9 mouse cellular contexts compared by ENCODE assay signal in genomic region chr17:86350791-86351261, GRCm38 (mm10).
A peak's percentile ranks its signal among the peaks of the same experiment; 100 is the strongest.
DNase-seq lines count a peak whose midpoint lies in the region; ATAC-seq lines count a peak whose summit lies in the region.
"Had no signal": no experiment of that assay in that cellular context is flagged by ENCODE, and none has a peak within 500 bp of the region (broad histone marks: within the 10 kb centered on the region; RNA-seq: fewer than 3 reads in every experiment).

No protein-coding gene starts in this region.

- peak; percentile 53; the same call in 1 of the 2 replicates for ATAC-seq in forebrain, embryonic 13.5 days
- 0 out of 2 replicates have a peak, but pooled peaks have one; percentile 55 for ATAC-seq in midbrain, embryonic 16.5 days
- ATAC-seq in midbrain, embryonic 11.5 days (ENCODE audit: low FRiP score), result no peak

- WGBS in forebrain, embryonic 13.5 days, result 70% methylated on average over 12 of the region's 12 CpGs
- 91% methylated on average over 12 of the region's 12 CpGs for WGBS in forebrain, embryonic 10.5 days
- WGBS in midbrain, embryonic 16.5 days, result 57% methylated on average over 12 of the region's 12 CpGs
- 82% methylated on average over 12 of the region's 12 CpGs for WGBS in midbrain, embryonic 11.5 days

- no peaks in the 10 kb centered on the region for H3K27me3 ChIP-seq in forebrain, embryonic 13.5 days
- H3K27me3 ChIP-seq in forebrain, embryonic 10.5 days (ENCODE audit: poor library complexity, severe bottlenecking), result no peaks in the 10 kb centered on the region
- no peaks in the 10 kb centered on the region for H3K27me3 ChIP-seq in midbrain, embryonic 16.5 days (ENCODE audit: control insufficient read depth, insufficient read depth, low read depth, low read length)
- no peaks in the 10 kb centered on the region for H3K27me3 ChIP-seq in midbrain, embryonic 11.5 days (ENCODE audit: control insufficient read depth, insufficient read depth, low read length)
- H3K27me3 ChIP-seq: liver, embryonic 15.5 days had no signal

- no peak overlapping the region for H3K4me3 ChIP-seq in forebrain, embryonic 13.5 days
- H3K4me3 ChIP-seq in forebrain, embryonic 10.5 days, result no peak overlapping the region
- H3K4me3 ChIP-seq in midbrain, embryonic 16.5 days (ENCODE audit: low read depth, low read length), result no peak overlapping the region
- H3K4me3 ChIP-seq in midbrain, embryonic 11.5 days (ENCODE audit: low read depth, low read length), result no peak overlapping the region
- H3K4me3 ChIP-seq: liver, embryonic 15.5 days had no signal

- peak overlapping the region; percentile 10; the same call in 1 of the 2 replicates for H3K27ac ChIP-seq in forebrain, embryonic 13.5 days
- H3K27ac ChIP-seq in forebrain, embryonic 10.5 days, result no peak overlapping the region
- H3K27ac ChIP-seq in midbrain, embryonic 16.5 days (ENCODE audit: low read length), result 0 out of 2 replicates have a peak overlapping the region, but pooled peaks have one; percentile 18
- H3K27ac ChIP-seq in midbrain, embryonic 11.5 days (ENCODE audit: low read depth, low read length), result no peak overlapping the region
- H3K27ac ChIP-seq: liver, embryonic 15.5 days had no signal

- DNase-seq in forebrain, embryonic 10.5 days (ENCODE audit: extremely low spot score, low spot score), result no peak
- no peak for DNase-seq in midbrain, embryonic 11.5 days (ENCODE audit: low spot score, missing footprints)
- DNase-seq in heart, postnatal 10 days, result peak; percentile 79 to 80
- DNase-seq in testis, postnatal 10 days (ENCODE audit: low spot score), result peak; percentile 62
- no peak for DNase-seq in left cerebral cortex, adult 8-10 months (ENCODE audit: low spot score in 2 of 2)
- no peak for DNase-seq in embryo, embryonic 10 days (ENCODE audit: low spot score)

- no peaks in the 10 kb centered on the region for H3K36me3 ChIP-seq in forebrain, embryonic 13.5 days (ENCODE audit: poor library complexity, severe bottlenecking)
- no peaks in the 10 kb centered on the region for H3K36me3 ChIP-seq in forebrain, embryonic 10.5 days (replicated peaks)
- no peaks in the 10 kb centered on the region for H3K36me3 ChIP-seq in midbrain, embryonic 16.5 days (ENCODE audit: control insufficient read depth, insufficient read depth, low read length)
- no peaks in the 10 kb centered on the region for H3K36me3 ChIP-seq in midbrain, embryonic 11.5 days (ENCODE audit: control insufficient read depth, insufficient read depth, low read length)
- H3K36me3 ChIP-seq: liver, embryonic 15.5 days had no signal

- no peak overlapping the region for H3K4me2 ChIP-seq in forebrain, embryonic 13.5 days
- peak overlapping the region; percentile 14; the same call in 1 of the 2 replicates for H3K4me2 ChIP-seq in midbrain, embryonic 16.5 days (ENCODE audit: low read length)
- no peak overlapping the region for H3K4me2 ChIP-seq in midbrain, embryonic 11.5 days
- H3K4me2 ChIP-seq: liver, embryonic 15.5 days had no signal

- no peaks in the 10 kb centered on the region for H3K9me3 ChIP-seq in forebrain, embryonic 13.5 days (replicated peaks)
- H3K9me3 ChIP-seq in forebrain, embryonic 10.5 days, result no peaks in the 10 kb centered on the region
- H3K9me3 ChIP-seq in midbrain, embryonic 16.5 days (replicated peaks; ENCODE audit: control insufficient read depth, low read length, poor library complexity, severe bottlenecking), result no peaks in the 10 kb centered on the region
- no peaks in the 10 kb centered on the region for H3K9me3 ChIP-seq in midbrain, embryonic 11.5 days (ENCODE audit: control insufficient read depth, low read length)
- H3K9me3 ChIP-seq: liver, embryonic 15.5 days had no signal

- H3K4me1 ChIP-seq in forebrain, embryonic 13.5 days, result peaks cover 21% of the 10 kb centered on the region
- peaks cover 8% of the 10 kb centered on the region; the same call in 1 of the 2 replicates for H3K4me1 ChIP-seq in forebrain, embryonic 10.5 days
- H3K4me1 ChIP-seq in midbrain, embryonic 16.5 days (ENCODE audit: control insufficient read depth, insufficient read depth, low read length), result peaks cover 5% of the 10 kb centered on the region; the same call in 1 of the 2 replicates
- 0 out of 2 replicates have a peak, but pooled peaks cover under 1% of the 10 kb centered on the region for H3K4me1 ChIP-seq in midbrain, embryonic 11.5 days (ENCODE audit: control insufficient read depth, insufficient read depth, low read length)
- H3K4me1 ChIP-seq: liver, embryonic 15.5 days had no signal

- intact Hi-C loops in heart, postnatal 10 days (cut with DNase I), result loop anchor here (5.0 kb wide), 1 partner anchor 184 kb away; the partner anchor contains the start of gene Prkce

- no peak overlapping the region for H3K9ac ChIP-seq in forebrain, embryonic 13.5 days
- no peak overlapping the region for H3K9ac ChIP-seq in midbrain, embryonic 16.5 days (ENCODE audit: low read depth, low read length)
- H3K9ac ChIP-seq in midbrain, embryonic 11.5 days (ENCODE audit: low read length), result no peak overlapping the region
- H3K9ac ChIP-seq: liver, embryonic 15.5 days had no signal

Comparison
In these comparisons a context has a peak if more than half of its experiments do, and no peak if none do; other contexts are left out.
1. H3K27ac ChIP-seq: peak in forebrain, embryonic 13.5 days (single experiment) and midbrain, embryonic 16.5 days (single experiment); none in forebrain, embryonic 10.5 days (single experiment) and midbrain, embryonic 11.5 days (single experiment).
2. DNase-seq: peak in heart, postnatal 10 days (2 of 2) and testis, postnatal 10 days (single experiment); none in forebrain, embryonic 10.5 days (single experiment), midbrain, embryonic 11.5 days (single experiment), left cerebral cortex, adult 8-10 months (0 of 2) and embryo, embryonic 10 days (single experiment).